Mouse (Mus musculus) embryonic fibroblast, embryonic 13.5 days (primary cell): ENCODE data around the gene Npepps.

Source experiments
- CTCF ChIP-seq: IDR thresholded peaks from 2 replicates; pipeline ENCODE4 v1.5.1; 2011; ENCODE audit warnings: mild to moderate bottlenecking, control low read depth, low read length, moderate library complexity, borderline replicate concordance; ENCODE audit not compliant: insufficient read depth
- POLR2A ChIP-seq: IDR thresholded peaks from 2 replicates; pipeline ENCODE4 v1.6.1; 2011; ENCODE audit warnings: low read depth, mild to moderate bottlenecking, control low read depth, low read length, moderate library complexity

DNA sequence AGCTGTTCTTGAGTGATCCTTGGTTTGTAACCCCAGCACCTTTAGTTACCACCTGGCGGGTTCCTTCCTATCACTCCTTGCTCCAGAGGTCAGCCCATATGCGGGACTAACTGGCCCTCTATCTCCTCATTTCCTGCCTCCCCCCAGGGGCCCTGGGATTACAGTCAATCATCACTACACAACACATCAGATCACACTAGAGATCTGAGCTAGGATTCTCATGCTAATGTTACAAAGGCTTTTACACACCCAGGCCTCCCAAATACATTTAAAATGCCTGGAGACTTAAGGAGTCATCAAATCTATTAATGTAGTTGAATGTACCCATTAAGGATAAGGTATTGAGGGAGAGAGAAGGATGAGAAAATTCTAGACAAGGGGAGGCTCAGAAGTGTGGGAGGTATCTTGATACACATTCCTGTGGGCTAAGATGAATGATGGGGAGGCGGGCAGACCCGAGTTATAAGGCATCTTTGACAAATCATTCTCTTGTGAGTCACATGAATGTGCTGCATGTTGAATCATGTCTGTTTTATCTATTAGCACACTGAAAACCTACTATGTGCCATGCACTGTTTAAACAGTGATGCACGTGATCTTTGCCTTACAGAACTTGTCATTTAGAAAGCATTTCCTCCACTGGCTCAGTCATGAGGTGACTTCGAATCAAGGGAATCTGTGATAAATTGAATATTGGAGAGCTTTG, 88.4 kb downstream of the Npepps start:
- TF ChIP-seq POLR2A (no peak), CTCF (no peak)
